Mouse (Mus musculus) embryonic facial prominence, embryonic 14.5 days (tissue): Measurements from ENCODE around the gene Adamts16. TPM values are rescaled to one million over a fixed set of nuclear protein-coding genes. Genes with fewer than 3 reads are reported as not detected.

Experiments
- ATAC-seq: fragments of 200-750 bp; cut with Nextera tagmentation; 2 replicates; pipeline ENCODE4 v1.8.0; 2017; ENCODE audit warnings: low read depth, moderate number of reproducible peaks, moderate TSS enrichment
- DNase-seq: peaks from one replicate; pipeline ENCODE4 v3.0.0-alpha.2; 2015; ENCODE audit warnings: low spot score
- H3K27ac ChIP-seq: fragments of 300-500 bp; sonication (generic); replicated peaks from 2 replicates; pipeline ENCODE4 v1.5.1; 2014; ENCODE audit warnings: low read depth, mild to moderate bottlenecking, low read length, moderate library complexity
- H3K27me3 ChIP-seq: fragments of 300-500 bp; sonication (generic); replicated peaks from 2 replicates; pipeline ENCODE4 v1.6.1; 2014; ENCODE audit warnings: low read length; ENCODE audit not compliant: control insufficient read depth, insufficient read depth
- H3K36me3 ChIP-seq: fragments of 300-500 bp; sonication (generic); 2 replicates; pipeline ENCODE4 v1.6.1; 2014; ENCODE audit warnings: low read length, mixed read lengths; ENCODE audit not compliant: control insufficient read depth, insufficient read depth
- H3K4me1 ChIP-seq: fragments of 300-500 bp; sonication (generic); 2 replicates; pipeline ENCODE4 v1.6.1; 2014; ENCODE audit warnings: antibody characterized with exemption, low read length; ENCODE audit not compliant: control insufficient read depth, insufficient read depth
- H3K4me2 ChIP-seq: fragments of 300-500 bp; sonication (generic); 2 replicates; pipeline ENCODE4 v1.6.1; 2014; ENCODE audit warnings: low read depth, mild to moderate bottlenecking, low read length, moderate library complexity, mixed read lengths
- H3K4me3 ChIP-seq: fragments of 300-500 bp; sonication (generic); 2 replicates; pipeline ENCODE4 v1.5.1; 2014; ENCODE audit warnings: low read depth, mild to moderate bottlenecking, low read length
- H3K9ac ChIP-seq: fragments of 300-500 bp; sonication (generic); 2 replicates; pipeline ENCODE4 v1.6.1; 2014; ENCODE audit warnings: low read depth, mild to moderate bottlenecking, low read length, moderate library complexity, mixed read lengths
- H3K9me3 ChIP-seq: fragments of 300-500 bp; sonication (generic); 2 replicates; pipeline ENCODE4 v1.6.1; 2016; ENCODE audit warnings: low read length; ENCODE audit not compliant: control insufficient read depth
- WGBS: fragments of 180-500 bp; shearing (Covaris S2); extraction: QIAGEN DNeasy Blood & Tissue Kit; methylation state at CpG from one replicate; pipeline ENCODE4 v1.1.7; 2014; 5-methylcytosine and 5-hydroxymethylcytosine counted together
- polyA plus RNA-seq: library from polyadenylated mRNA; unstranded; fragments of >200 nt; fragmentation: Nextera tagmentation; extraction: Ambion mirVana; gene quantifications from 2 replicates; pipeline ENCODE4 v1.2.1, GENCODE M21; 2014

Gene Adamts16
- polyA plus RNA-seq, 1 experiment from 2014 or later: 1.9 TPM

DNA sequence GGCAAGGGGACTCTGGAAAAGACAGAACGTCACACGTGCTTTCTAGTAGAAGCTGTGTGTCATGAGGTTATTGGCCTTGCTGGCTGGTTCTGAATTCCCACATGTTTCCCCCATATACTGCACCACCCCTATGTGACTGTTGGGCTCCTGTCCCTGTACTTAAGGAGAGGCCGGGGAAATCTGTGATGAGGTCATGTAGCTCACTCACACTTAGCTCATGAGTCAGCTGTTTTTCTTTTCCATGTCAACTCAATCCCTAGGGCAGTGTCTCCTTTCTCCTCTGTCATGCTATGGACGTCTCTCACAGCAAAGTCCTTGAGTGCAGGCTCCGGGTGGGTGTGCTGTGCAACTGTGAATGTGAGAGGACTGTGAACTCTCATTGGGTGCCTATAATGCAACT, 22.6 kb downstream of the Adamts16 start:
- DNase-seq (no peak), ATAC-seq (no peak)
- 55% methylated on average over 5 of the region's 5 CpGs for WGBS
- Histone ChIP-seq H3K4me3 (no peak overlapping the region), H3K36me3 (no peaks in the 10 kb centered on the region), H3K4me1 (no peaks in the 10 kb centered on the region), H3K4me2 (no peak overlapping the region), H3K27ac (no peak overlapping the region), H3K9ac (no peak overlapping the region), H3K27me3 (no peaks in the 10 kb centered on the region), H3K9me3 (no peaks in the 10 kb centered on the region)

DNA sequence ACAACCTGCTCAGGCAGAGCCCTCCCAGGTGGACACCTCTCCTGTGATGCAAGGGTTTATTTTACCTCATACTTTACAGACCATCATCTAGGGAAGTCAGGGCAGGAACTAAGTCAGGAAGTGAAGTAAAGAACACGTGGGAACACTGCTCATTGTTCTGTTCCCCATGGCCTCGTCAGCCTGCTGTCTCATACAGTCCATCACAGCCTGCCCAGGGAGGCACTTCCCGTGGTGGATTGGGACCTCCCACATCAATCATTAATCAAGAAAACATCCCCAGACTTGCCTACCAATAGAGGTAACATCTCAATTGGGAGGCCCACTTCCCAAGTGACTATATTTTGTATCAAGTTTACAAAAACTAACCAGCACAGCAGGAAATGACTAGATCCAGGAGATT, 27.2 kb downstream of the Adamts16 start:
- H3K27ac ChIP-seq: no peak overlapping the region
- ATAC-seq (no peak), DNase-seq (no peak)
- H3K4me3 ChIP-seq: no peak overlapping the region
- H3K4me1 ChIP-seq: no peaks in the 10 kb centered on the region
- H3K9ac ChIP-seq: no peak overlapping the region
- 39% methylated on average over 3 of the region's 3 CpGs for WGBS
- no peaks in the 10 kb centered on the region for H3K36me3 ChIP-seq
- no peaks in the 10 kb centered on the region for H3K27me3 ChIP-seq
- no peaks in the 10 kb centered on the region for H3K9me3 ChIP-seq
- H3K4me2 ChIP-seq: no peak overlapping the region

DNA sequence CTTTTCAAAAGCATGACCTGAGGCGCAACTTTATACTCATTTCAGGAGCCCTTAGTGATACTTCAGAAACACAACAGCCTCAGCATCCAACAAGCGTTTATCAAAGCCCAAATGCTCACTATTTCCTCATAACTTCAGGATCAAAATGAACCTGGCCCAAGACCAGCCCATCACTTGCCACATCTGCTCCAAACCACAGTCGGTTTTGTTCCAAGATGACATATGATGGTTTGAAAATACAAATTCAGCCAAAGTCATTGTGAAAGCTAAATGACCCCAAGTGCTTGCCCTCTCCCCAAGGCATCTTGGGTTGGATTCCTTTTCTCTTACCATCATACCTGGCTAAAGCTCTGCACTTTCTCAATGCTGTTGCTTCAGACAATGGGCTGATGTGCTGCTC, 36.1 kb downstream of the Adamts16 start:
- DNase-seq (no peak), ATAC-seq (no peak)
- H3K9ac ChIP-seq: no peak overlapping the region
- no peaks in the 10 kb centered on the region for H3K9me3 ChIP-seq
- H3K4me3 ChIP-seq: no peak overlapping the region
- no peaks in the 10 kb centered on the region for H3K4me1 ChIP-seq
- no peaks in the 10 kb centered on the region for H3K36me3 ChIP-seq
- H3K4me2 ChIP-seq: no peak overlapping the region
- H3K27me3 ChIP-seq: no peaks in the 10 kb centered on the region
- WGBS: 88% methylated on average over 3 of the region's 3 CpGs
- no peak overlapping the region for H3K27ac ChIP-seq

DNA sequence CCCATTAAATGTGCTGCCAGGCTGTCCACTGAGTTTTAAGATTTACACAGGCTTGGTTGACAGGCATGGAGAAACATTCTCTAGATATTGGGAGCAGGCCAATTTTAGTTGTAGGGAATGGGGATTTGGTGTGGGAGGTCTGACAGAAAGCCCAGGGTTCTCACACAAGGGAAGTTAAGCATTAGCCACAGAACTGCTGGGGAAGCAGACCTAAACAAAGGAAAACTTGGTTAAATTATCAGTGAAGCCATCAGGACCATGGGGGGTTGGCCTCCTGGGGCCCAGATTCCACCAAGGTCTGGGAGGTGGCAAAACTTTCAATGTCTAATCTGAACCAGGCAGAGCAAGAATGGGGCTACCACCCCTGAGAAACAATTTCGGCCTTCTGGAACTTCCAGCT, 38.8 kb downstream of the Adamts16 start:
- 88% methylated on average over 1 of the region's 1 CpGs for WGBS

DNA sequence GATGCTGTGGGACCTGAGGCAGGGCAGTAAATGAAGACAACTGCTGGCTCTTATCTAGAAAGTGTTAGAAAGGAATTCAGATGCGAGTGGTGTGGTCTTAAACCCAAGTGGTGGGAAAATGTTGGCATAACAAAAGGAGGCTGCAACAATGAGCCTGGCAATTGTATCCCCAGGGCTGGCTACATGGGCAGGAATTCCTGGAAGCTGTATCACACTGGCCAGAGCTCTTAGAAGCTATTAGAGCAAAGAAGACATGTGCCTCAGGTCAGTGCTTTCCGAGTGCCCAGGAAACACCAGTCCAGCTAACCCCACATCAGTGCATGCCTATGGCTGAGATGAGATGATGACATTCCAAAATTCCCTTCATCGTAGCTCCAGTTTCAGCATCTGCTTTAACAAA, 42.3 kb downstream of the Adamts16 start:
- no peak overlapping the region for H3K4me2 ChIP-seq
- no peak for ATAC-seq
- H3K4me3 ChIP-seq: no peak overlapping the region
- no peaks in the 10 kb centered on the region for H3K9me3 ChIP-seq
- H3K27me3 ChIP-seq: no peaks in the 10 kb centered on the region
- H3K4me1 ChIP-seq: peaks cover 4% of the 10 kb centered on the region
- DNase-seq: no peak
- H3K36me3 ChIP-seq: no peaks in the 10 kb centered on the region
- no peak overlapping the region for H3K27ac ChIP-seq
- no peak overlapping the region for H3K9ac ChIP-seq
- 65% methylated on average over 3 of the region's 3 CpGs for WGBS

More for the DNA sequence above, 38.8 kb downstream of the Adamts16 start:
- Histone ChIP-seq H3K4me2 (no peak overlapping the region), H3K9ac (no peak overlapping the region), H3K36me3 (no peaks in the 10 kb centered on the region), H3K9me3 (no peaks in the 10 kb centered on the region), H3K4me1 (no peaks in the 10 kb centered on the region), H3K27ac (no peak overlapping the region), H3K27me3 (no peaks in the 10 kb centered on the region), H3K4me3 (no peak overlapping the region)
- ATAC-seq: no peak
- DNase-seq: no peak

DNA sequence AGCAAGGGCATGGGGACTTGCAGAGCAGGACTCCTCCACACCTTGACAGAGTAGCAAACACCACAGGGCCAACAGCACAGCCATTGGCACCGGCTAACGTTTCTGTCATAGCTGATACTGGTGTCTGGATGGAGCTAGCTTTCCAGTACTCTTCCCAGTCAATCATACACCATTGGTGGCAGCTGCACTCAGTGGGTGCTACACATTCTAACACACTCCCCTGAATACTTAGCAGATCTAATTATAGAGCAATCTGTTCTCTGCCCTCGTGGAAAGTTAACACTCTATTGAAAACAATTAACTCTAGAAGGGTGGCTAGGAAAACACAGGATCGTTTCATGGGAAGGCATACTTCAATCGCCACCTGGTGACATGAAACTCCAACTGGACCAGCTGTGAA, 43.2 kb downstream of the Adamts16 start:
- H3K27ac ChIP-seq: no peak overlapping the region
- no peaks in the 10 kb centered on the region for H3K27me3 ChIP-seq
- peaks cover 9% of the 10 kb centered on the region for H3K4me1 ChIP-seq
- no peak overlapping the region for H3K4me3 ChIP-seq
- WGBS: 60% methylated on average over 5 of the region's 5 CpGs
- no peak for ATAC-seq
- no peaks in the 10 kb centered on the region for H3K9me3 ChIP-seq
- no peak overlapping the region for H3K4me2 ChIP-seq
- no peak for DNase-seq
- H3K9ac ChIP-seq: no peak overlapping the region
- no peaks in the 10 kb centered on the region for H3K36me3 ChIP-seq

DNA sequence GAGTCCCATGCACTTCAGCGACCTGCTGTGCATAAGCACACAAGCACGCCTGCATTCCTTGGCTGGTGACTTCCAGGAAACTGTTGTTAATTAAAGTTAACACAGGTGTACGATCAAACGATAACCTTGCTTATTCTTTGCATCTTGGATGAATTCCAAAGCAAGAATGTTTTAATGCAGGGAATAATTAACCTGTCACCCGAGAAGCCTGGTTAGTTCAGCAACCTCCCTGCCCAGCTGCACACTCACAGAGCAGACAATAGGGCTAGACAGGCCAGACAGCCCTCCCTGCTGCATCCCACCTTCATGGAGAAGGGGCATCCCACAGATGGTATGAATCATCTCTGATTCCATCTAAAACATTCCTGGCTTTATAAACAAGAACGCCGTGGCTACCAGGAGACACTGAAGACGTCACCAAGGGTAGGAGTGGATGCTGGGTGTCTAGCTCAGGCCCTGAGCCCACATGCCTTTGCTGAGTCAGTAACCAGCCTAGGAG, 47.5 kb downstream of the Adamts16 start:
- H3K4me2 ChIP-seq: no peak overlapping the region
- no peaks in the 10 kb centered on the region for H3K27me3 ChIP-seq
- DNase-seq (peak; percentile 65), ATAC-seq (peak; percentile 84)
- no peak overlapping the region for H3K27ac ChIP-seq
- no peak overlapping the region for H3K4me3 ChIP-seq
- WGBS: 15% methylated on average over 8 of the region's 8 CpGs
- H3K9me3 ChIP-seq: no peaks in the 10 kb centered on the region
- peaks cover 9% of the 10 kb centered on the region for H3K4me1 ChIP-seq
- no peaks in the 10 kb centered on the region for H3K36me3 ChIP-seq
- no peak overlapping the region for H3K9ac ChIP-seq

DNA sequence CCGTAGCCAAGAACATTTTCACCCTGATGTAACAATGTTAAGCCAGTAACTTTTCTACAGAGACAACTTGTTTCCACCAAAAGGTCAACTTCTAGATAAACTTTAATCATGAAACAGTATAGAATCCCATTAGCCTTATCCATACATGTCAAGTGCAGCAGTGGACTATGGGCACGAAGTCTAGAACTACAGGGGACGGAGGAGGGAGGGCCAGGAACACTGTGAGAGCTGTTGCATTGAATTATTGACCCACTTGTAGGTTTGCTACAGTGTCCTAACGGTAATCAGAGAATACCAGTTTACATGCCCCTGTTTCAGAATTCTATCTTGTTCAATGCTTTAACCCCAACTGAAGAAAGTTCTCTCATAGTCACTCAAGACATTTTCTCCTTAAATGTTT, 48.0 kb downstream of the Adamts16 start:
- H3K27me3 ChIP-seq: no peaks in the 10 kb centered on the region
- H3K27ac ChIP-seq: no peak overlapping the region
- no peaks in the 10 kb centered on the region for H3K36me3 ChIP-seq
- no peak for ATAC-seq
- no peak overlapping the region for H3K4me2 ChIP-seq
- no peak for DNase-seq
- no peak overlapping the region for H3K4me3 ChIP-seq
- peaks cover 9% of the 10 kb centered on the region for H3K4me1 ChIP-seq
- no peaks in the 10 kb centered on the region for H3K9me3 ChIP-seq
- H3K9ac ChIP-seq: no peak overlapping the region
- WGBS: 64% methylated on average over 4 of the region's 4 CpGs

DNA sequence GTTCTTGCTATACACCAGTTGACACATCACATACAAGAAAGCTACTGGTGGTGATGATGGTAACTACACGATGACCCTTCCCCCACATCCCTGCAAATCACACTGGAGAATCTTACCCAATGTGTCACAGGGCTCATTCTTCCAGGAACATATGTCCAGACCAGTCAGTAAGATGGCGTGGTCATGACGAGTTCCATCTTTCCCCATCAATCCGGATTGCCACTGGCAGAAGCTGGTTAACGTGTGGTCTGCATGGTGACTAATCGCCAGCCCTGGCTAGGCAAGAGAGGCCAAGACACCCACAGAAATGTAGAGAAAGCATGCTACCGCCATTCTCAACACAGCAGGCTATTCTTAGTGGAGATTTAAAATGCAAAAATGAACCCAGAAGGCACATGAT, 48.7 kb downstream of the Adamts16 start:
- WGBS: 89% methylated on average over 7 of the region's 7 CpGs

More for the DNA sequence above, 48.7 kb downstream of the Adamts16 start:
- Histone ChIP-seq H3K9ac (no peak overlapping the region), H3K4me3 (no peak overlapping the region), H3K36me3 (no peaks in the 10 kb centered on the region), H3K4me2 (no peak overlapping the region), H3K27ac (no peak overlapping the region), H3K4me1 (peaks cover 9% of the 10 kb centered on the region), H3K9me3 (no peaks in the 10 kb centered on the region), H3K27me3 (no peaks in the 10 kb centered on the region)
- DNase-seq (no peak), ATAC-seq (no peak)
